Mouse (Mus musculus) adrenal gland, postnatal 14 days (tissue): ENCODE data around the gene Clic4. TPM values are rescaled to one million over a fixed set of nuclear protein-coding genes. Genes with fewer than 3 reads are reported as not detected.

Experiments
- DNase-seq: peaks from one replicate; pipeline ENCODE4 v3.0.0; 2021; ENCODE audit warnings: mixed read lengths
- total RNA-seq: library from RNA; stranded (reverse); gene quantifications from 2 replicates; pipeline ENCODE4 v1.2.3, GENCODE M21; 2021

The Clic4 gene
- total RNA-seq, 1 experiment from 2014 or later, result 116 TPM

- no peak for DNase-seq
Observed at GRCm38 (mm10) chr4:135257881-135258476, 14.6 kb downstream of the Clic4 start.

GRCm38 (mm10) chr4:135256536-135257450 lies 15.8 kb downstream of the Clic4 start:
- no peak for DNase-seq

- DNase-seq, result no peak
Observed at GRCm38 (mm10) chr4:135254770-135255169, 17.8 kb downstream of the Clic4 start.

DNA sequence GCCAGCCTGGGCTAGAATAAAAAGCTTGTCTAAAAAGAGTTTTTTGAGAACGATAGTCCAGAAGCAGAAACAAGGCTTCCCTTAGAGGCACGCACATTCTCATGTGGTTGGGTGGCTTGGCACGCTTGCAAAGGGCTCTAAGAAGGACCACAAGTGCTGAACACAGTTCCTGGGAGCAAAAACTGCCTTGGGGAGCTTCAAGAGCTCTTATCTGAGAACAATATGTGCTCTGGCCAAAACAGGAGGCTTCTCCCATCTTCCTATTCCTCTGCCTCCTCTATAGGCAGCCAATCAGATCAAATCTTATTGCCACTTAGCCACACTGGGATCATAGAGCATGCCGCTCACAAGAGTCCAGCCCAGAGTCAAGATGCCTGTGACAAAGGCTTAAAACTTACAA lies 18.3 kb downstream of the Clic4 start:
- no peak for DNase-seq

DNA sequence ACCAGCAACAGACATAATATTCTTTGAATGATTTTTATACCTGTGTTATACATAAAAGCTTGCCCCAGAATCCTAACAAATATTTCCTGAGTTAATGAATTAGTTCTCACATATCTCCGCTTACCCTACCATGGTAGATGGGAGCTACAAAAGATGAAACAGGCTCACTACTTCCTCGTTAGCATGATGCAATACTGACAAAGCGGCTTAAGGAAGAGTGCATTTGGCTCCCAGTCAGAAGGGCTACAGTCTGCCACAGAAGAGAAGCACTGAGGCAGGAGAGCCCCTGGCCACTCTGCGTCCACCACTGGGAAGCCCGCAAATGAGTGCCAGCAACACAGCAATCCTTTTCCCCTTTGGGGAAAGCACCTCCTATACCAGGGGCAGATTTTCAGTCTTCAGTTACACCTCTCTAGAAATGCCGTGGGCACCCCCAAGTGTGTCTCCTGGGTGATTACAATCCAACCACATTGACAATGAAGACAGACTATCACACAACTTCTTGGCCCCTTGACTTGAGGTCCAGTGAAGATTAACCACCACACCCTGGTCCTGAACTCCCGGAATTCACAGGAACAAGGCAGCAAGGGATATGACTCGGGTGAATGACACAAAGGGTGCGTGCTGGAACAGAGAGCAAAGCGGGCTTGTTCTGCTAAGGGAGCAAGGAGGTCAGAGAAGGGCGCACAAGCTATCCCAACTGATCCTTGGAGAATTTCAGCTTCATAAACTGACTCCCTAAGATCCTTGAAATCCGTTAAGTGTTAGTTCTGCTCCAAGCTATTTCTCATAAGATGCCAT lies 19.2 kb downstream of the Clic4 start:
- DNase-seq, result no peak

GRCm38 (mm10) chr4:135251801-135252200 lies 20.8 kb downstream of the Clic4 start:
- DNase-seq, result no peak

DNA sequence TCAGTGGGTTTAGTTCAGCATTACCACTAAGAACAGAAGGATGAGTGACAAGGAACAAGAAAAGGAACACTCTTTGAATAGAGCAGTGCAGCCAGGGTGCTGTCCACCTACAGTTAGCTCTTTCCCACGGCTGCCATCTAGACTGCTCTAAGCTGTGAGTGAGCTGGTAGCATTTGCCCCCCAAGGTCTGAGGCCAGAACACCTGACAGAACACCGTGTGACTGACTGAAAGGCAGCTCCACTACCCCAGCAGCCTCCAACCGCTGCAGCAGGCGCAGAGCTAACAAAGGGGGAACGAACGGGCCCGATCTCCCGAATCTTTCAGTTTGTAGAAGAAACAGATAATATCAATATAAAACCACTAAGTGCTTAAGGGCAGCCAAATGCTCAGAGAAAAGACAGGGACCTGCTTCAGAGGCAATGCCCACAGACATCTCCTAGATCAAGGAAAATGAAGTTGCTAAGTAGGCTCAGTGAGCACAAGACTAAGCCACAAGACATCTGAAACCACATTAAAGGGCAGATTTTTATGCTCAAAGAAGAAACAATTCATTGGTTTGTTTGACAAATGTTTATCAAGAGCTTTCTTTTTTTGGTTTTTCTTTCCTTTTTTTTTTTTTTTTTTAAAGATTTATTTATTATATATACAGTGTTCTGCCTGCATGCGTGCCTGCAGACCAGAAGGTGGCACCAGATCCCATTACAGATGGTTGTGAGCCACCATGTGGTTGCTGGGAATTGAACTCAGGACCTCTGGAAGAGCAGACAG lies 24.2 kb downstream of the Clic4 start:
- DNase-seq, result no peak

DNA sequence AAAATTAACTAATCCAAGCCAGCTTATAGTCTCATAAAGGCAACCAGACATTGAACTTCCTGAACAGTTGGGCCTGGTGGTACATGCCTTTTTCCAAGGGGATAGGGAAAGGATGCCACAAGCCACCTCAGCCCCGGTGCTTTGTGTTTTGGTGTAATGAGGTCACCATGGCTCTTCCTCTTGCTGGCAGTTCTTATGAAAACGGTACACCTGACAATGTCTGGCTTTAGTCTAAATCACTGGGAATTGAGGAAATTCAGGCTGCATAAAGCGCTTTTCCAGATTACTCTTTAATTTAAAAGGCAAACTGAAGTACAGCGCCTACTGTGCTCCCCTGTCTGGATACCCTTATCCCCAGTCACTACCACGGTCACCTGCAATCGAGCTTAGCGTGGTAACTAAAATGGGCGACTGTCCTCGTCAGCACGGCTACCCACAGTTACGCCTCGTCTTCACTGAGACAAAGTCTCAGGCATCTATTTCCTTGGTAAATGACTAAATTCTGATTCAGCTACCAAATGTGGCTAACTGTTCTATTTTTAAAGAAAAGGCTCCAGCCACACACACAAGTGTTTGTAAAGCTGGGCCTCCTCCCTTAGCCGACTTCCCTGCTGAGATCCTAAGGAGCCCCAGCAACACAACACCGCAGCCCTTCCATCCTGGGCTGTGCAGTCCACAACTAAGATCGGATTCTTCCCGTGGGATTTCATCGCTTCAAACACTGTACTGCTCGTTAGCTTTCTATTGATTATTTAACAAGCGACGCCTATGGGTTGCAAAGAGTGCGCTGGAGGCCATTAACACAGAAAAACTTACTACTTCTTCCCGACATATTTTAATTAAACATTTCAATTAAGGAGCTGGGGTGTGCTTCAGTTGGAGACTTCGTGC lies 25.5 kb downstream of the Clic4 start:
- DNase-seq, result no peak

- no peak for DNase-seq
Observed at GRCm38 (mm10) chr4:135246444-135246843, 26.2 kb downstream of the Clic4 start.

- peak; percentile 42 for DNase-seq
Observed at GRCm38 (mm10) chr4:135245841-135246240, 26.8 kb downstream of the Clic4 start.

- peak; percentile 75 for DNase-seq
Observed at GRCm38 (mm10) chr4:135244335-135244734, 28.3 kb downstream of the Clic4 start.

- DNase-seq, result no peak
Observed at GRCm38 (mm10) chr4:135242913-135243541, 29.6 kb downstream of the Clic4 start.

DNA sequence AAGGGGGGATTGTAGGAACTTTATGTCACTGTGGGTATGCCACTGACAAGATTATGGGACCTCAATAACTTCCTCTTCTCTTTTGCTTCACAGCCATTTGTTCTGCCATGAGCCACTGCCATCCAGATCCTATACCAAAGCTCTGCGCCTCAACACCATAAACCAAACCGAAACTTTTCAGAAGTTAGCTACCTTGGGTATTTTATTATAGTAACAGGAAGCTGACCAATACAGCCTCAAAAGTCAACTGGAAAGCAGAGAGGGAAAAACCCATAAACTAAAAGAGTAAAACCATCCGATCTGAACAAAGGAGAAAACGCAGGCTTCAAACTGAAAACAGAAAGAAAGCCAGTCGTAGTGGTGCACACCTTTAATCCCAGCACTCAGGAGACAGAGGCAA lies 30.2 kb downstream of the Clic4 start:
- no peak for DNase-seq

DNA sequence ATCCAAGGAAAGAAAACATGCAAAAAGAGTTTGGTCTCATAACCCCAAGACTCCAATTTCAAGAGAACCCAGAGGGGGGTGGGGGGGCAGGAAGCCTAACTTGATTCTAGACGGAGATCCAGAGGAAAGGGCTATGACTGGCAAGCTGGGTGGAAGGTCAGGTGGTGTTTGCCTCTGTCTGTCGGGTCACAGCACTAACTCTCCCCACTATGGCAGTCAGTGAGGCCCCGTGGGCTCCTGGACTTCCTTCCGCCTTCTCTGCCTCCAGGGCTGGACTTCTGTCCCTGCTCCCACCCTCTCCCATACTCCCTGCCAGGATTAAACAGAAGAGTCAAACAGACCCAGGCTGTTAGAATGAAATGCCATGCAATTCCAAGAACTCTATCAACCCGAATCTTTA lies 30.9 kb downstream of the Clic4 start:
- no peak for DNase-seq

GRCm38 (mm10) chr4:135241106-135241505 lies 31.5 kb downstream of the Clic4 start:
- no peak for DNase-seq

GRCm38 (mm10) chr4:135240329-135240728 lies 32.3 kb downstream of the Clic4 start:
- DNase-seq, result no peak

GRCm38 (mm10) chr4:135238706-135239510 lies 33.7 kb downstream of the Clic4 start:
- DNase-seq, result peak; percentile 34

DNA sequence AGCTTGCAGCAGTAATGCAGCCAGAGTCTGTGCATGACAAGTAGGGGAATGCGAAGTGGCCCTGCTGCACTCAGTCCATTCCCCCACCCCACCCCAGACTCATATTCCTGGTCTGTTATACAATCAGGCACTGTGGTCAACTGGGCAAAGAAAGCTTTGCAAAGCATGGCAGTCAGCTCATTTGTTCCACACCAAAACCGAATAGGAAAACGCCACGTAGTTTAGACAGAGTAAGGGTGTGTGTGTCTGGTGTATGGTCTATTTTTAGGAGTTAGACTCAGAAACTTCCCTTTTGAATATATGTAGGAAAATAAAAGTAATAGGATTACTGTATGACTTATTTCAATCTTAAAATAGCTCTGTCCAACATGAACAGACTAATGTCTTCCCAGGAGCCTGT lies 36.0 kb downstream of the Clic4 start:
- DNase-seq, result no peak

DNA sequence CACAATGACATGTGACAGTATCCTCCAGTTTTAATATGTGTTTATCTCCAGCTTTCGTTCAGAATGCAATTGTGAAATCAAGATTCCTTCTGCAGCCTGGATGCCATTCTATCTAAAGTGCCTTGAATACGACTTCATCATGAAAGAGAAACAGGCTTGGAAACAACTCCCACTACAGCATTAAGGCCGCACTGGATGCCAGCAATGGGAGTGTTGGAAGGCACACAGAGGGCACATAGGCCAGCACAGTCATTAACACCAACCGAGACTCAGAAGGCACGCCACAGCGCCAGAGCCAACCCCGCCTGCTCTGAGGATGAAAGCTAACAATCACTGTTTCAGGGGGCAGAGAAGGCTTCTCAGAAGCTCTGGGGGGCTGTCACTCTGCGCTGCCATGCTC lies 37.1 kb downstream of the Clic4 start:
- DNase-seq, result no peak

DNA sequence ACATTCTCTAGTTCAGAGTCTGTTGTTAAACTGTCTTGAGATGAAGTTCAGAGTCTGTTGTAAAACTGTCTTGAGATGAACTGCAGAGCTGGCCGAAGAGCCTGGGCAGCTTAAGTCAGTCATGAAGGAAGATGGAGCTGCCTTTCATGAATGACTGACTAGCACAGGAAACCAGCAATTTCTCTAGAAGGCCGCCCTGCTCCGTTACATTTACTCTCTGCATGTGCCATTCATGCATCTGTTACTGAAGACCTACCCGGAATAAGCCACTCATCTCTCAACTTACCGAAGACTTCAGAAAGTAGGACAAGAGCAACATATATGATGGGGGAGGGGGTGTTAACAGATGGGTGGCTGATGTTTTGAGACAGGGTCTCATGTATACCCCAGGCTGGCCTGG lies 40.1 kb downstream of the Clic4 start:
- no peak for DNase-seq
